ENCODE assay signal across 28 mouse cellular contexts in genomic region chr5:51825584-51826088, GRCm38 (mm10).
A peak's percentile ranks its signal among the peaks of the same experiment; 100 is the strongest.
DNase-seq lines count a peak whose midpoint lies in the region; ATAC-seq and TF ChIP-seq lines count a peak whose summit lies in the region.
"Had no signal": no experiment of that assay in that cellular context is flagged by ENCODE, and none has a peak within 500 bp of the region (broad histone marks: within the 10 kb centered on the region; RNA-seq: fewer than 3 reads in every experiment).

No protein-coding gene starts in this region.

- DNase-seq in heart, adult 11 months = peak; percentile 60
- DNase-seq in heart, adult 2 months = no peak
- peak; percentile 62 for DNase-seq in lung, postnatal 0 days (ENCODE audit: low spot score)
- no peak for DNase-seq in lung, postnatal 4 days
- peak; percentile 23 for DNase-seq in adipocyte (ENCODE audit: low spot score)
- DNase-seq in gonadal fat pad, adult 2 months (ENCODE audit: low read depth) = peak; percentile 19
- DNase-seq in midbrain, postnatal 0 days (ENCODE audit: low spot score) = no peak
- DNase-seq: cerebellum, adult 2 months; cerebellum, postnatal 25 days; gastrocnemius, postnatal 14 days; heart, postnatal 10 days; kidney, adult 18-20 months; kidney, postnatal 25 days; right cerebral cortex, postnatal 25 days; thymus, postnatal 14 days had no signal

- ATAC-seq in lung, postnatal 0 days = peak; percentile 72
- ATAC-seq in midbrain, postnatal 0 days (ENCODE audit: low FRiP score) = no peak
- ATAC-seq in hindbrain, embryonic 12.5 days (ENCODE audit: low FRiP score) = no peak
- ATAC-seq: forebrain, embryonic 13.5 days; midbrain, embryonic 15.5 days had no signal

- no peaks in the 10 kb centered on the region for H3K79me2 ChIP-seq in heart, adult 2 months (replicated peaks; ENCODE audit: control insufficient read depth, insufficient read depth, low read length)

- no peak overlapping the region for H3K9ac ChIP-seq in heart, adult 2 months (ENCODE audit: low read depth, low read length)
- H3K9ac ChIP-seq in lung, postnatal 0 days (replicated peaks; ENCODE audit: low read depth) = no peak overlapping the region
- no peak overlapping the region for H3K9ac ChIP-seq in midbrain, postnatal 0 days (replicated peaks; ENCODE audit: low read length, poor library complexity, severe bottlenecking)
- no peak overlapping the region for H3K9ac ChIP-seq in hindbrain, embryonic 12.5 days
- H3K9ac ChIP-seq: embryonic facial prominence, embryonic 15.5 days; forebrain, embryonic 13.5 days; heart, embryonic 13.5 days; hindbrain, embryonic 15.5 days; kidney, embryonic 15.5 days; limb, embryonic 12.5 days; midbrain, embryonic 15.5 days; stomach, embryonic 15.5 days had no signal

- no peak overlapping the region for H3K4me2 ChIP-seq in lung, postnatal 0 days (replicated peaks; ENCODE audit: low read depth, low read length)
- H3K4me2 ChIP-seq in midbrain, postnatal 0 days (ENCODE audit: low read depth, low read length, poor library complexity, severe bottlenecking) = no peak overlapping the region
- H3K4me2 ChIP-seq in hindbrain, embryonic 12.5 days (replicated peaks) = no peak overlapping the region
- H3K4me2 ChIP-seq: embryonic facial prominence, embryonic 15.5 days; forebrain, embryonic 13.5 days; heart, embryonic 13.5 days; hindbrain, embryonic 15.5 days; kidney, embryonic 15.5 days; limb, embryonic 12.5 days; midbrain, embryonic 15.5 days; stomach, embryonic 15.5 days had no signal

- intact Hi-C loops in heart, adult 2 months (cut with DNase I) = no loop called here

- H3K4me1 ChIP-seq in heart, adult 2 months (ENCODE audit: control insufficient read depth, insufficient read depth, low read length) = no peaks in the 10 kb centered on the region
- H3K4me1 ChIP-seq in lung, postnatal 0 days (ENCODE audit: insufficient read depth, low read depth, low read length) = no peaks in the 10 kb centered on the region
- no peaks in the 10 kb centered on the region for H3K4me1 ChIP-seq in midbrain, postnatal 0 days (ENCODE audit: insufficient read depth, low read length)
- no peaks in the 10 kb centered on the region for H3K4me1 ChIP-seq in hindbrain, embryonic 12.5 days
- H3K4me1 ChIP-seq: embryonic facial prominence, embryonic 15.5 days; heart, embryonic 13.5 days; hindbrain, embryonic 15.5 days; kidney, embryonic 15.5 days; midbrain, embryonic 10.5 days; midbrain, embryonic 15.5 days; stomach, embryonic 15.5 days had no signal

- TF ChIP-seq POLR2A in heart, adult 2 months (IDR thresholded peaks at IDR 0.05; ENCODE audit: insufficient read depth, low read depth, low read length) = no peak

- H3K9me3 ChIP-seq in lung, postnatal 0 days (ENCODE audit: low read length) = no peaks in the 10 kb centered on the region
- H3K9me3 ChIP-seq in midbrain, postnatal 0 days (ENCODE audit: low read length) = no peaks in the 10 kb centered on the region
- H3K9me3 ChIP-seq in hindbrain, embryonic 12.5 days (replicated peaks) = no peaks in the 10 kb centered on the region
- H3K9me3 ChIP-seq: embryonic facial prominence, embryonic 10.5 days; embryonic facial prominence, embryonic 15.5 days; forebrain, embryonic 13.5 days; heart, embryonic 13.5 days; hindbrain, embryonic 15.5 days; kidney, embryonic 15.5 days; limb, embryonic 12.5 days; midbrain, embryonic 10.5 days; midbrain, embryonic 15.5 days; stomach, embryonic 15.5 days had no signal

- H3K27me3 ChIP-seq in heart, adult 2 months (ENCODE audit: control insufficient read depth, insufficient read depth, low read length) = no peaks in the 10 kb centered on the region
- no peaks in the 10 kb centered on the region for H3K27me3 ChIP-seq in lung, postnatal 0 days (replicated peaks; ENCODE audit: insufficient read depth, low read length)
- no peaks in the 10 kb centered on the region for H3K27me3 ChIP-seq in midbrain, postnatal 0 days (ENCODE audit: insufficient read depth, low read length)
- no peaks in the 10 kb centered on the region for H3K27me3 ChIP-seq in hindbrain, embryonic 12.5 days
- H3K27me3 ChIP-seq: CH12.LX; embryonic facial prominence, embryonic 15.5 days; forebrain, embryonic 13.5 days; heart, embryonic 13.5 days; hindbrain, embryonic 15.5 days; kidney, embryonic 15.5 days; limb, embryonic 12.5 days; midbrain, embryonic 15.5 days; stomach, embryonic 15.5 days had no signal

- no peak overlapping the region for H3K27ac ChIP-seq in heart, adult 2 months
- H3K27ac ChIP-seq in lung, postnatal 0 days (ENCODE audit: low read length) = no peak overlapping the region
- no peak overlapping the region for H3K27ac ChIP-seq in midbrain, postnatal 0 days (ENCODE audit: low read depth, low read length)
- no peak overlapping the region for H3K27ac ChIP-seq in hindbrain, embryonic 12.5 days
- H3K27ac ChIP-seq: embryonic facial prominence, embryonic 10.5 days; embryonic facial prominence, embryonic 15.5 days; forebrain, embryonic 13.5 days; heart, embryonic 13.5 days; hindbrain, embryonic 15.5 days; kidney, embryonic 15.5 days; left cerebral cortex, adult 2 months; limb, embryonic 12.5 days; midbrain, embryonic 10.5 days; midbrain, embryonic 15.5 days; stomach, embryonic 15.5 days had no signal

- WGBS in heart, adult 2 months = 64% methylated on average over 3 of the region's 3 CpGs
- 65% methylated on average over 3 of the region's 3 CpGs for WGBS in lung, postnatal 0 days
- WGBS in midbrain, postnatal 0 days = 95% methylated on average over 3 of the region's 3 CpGs
- WGBS in hindbrain, embryonic 12.5 days = 89% methylated on average over 3 of the region's 3 CpGs

- no peaks in the 10 kb centered on the region for H3K36me3 ChIP-seq in heart, adult 2 months (ENCODE audit: control insufficient read depth, insufficient read depth, low read length)
- no peaks in the 10 kb centered on the region for H3K36me3 ChIP-seq in lung, postnatal 0 days (ENCODE audit: insufficient read depth, low read length)
- no peaks in the 10 kb centered on the region for H3K36me3 ChIP-seq in midbrain, postnatal 0 days (ENCODE audit: insufficient read depth, low read length)
- no peaks in the 10 kb centered on the region for H3K36me3 ChIP-seq in hindbrain, embryonic 12.5 days
- H3K36me3 ChIP-seq: embryonic facial prominence, embryonic 10.5 days; embryonic facial prominence, embryonic 15.5 days; heart, embryonic 13.5 days; hindbrain, embryonic 15.5 days; kidney, embryonic 15.5 days; limb, embryonic 12.5 days; midbrain, embryonic 10.5 days; midbrain, embryonic 15.5 days; stomach, embryonic 15.5 days had no signal

- TF ChIP-seq EP300 in heart, adult 2 months (IDR thresholded peaks at IDR 0.05; ENCODE audit: insufficient read depth, low read depth, low read length) = no peak
- TF ChIP-seq EP300 in lung, postnatal 0 days (IDR thresholded peaks at IDR 0.05) = no peak

- H3K4me3 ChIP-seq in heart, adult 2 months = no peak overlapping the region
- H3K4me3 ChIP-seq in lung, postnatal 0 days (ENCODE audit: low read depth, low read length) = no peak overlapping the region
- H3K4me3 ChIP-seq in midbrain, postnatal 0 days (ENCODE audit: low read depth, low read length) = no peak overlapping the region
- H3K4me3 ChIP-seq in hindbrain, embryonic 12.5 days = no peak overlapping the region
- H3K4me3 ChIP-seq: embryonic facial prominence, embryonic 10.5 days; embryonic facial prominence, embryonic 15.5 days; forebrain, embryonic 13.5 days; heart, embryonic 13.5 days; hindbrain, embryonic 15.5 days; kidney, embryonic 15.5 days; left cerebral cortex, adult 2 months; limb, embryonic 12.5 days; midbrain, embryonic 10.5 days; midbrain, embryonic 15.5 days; stomach, embryonic 15.5 days had no signal

- TF ChIP-seq CTCF in heart, adult 2 months (IDR thresholded peaks at IDR 0.05) = no peak
- no peak for TF ChIP-seq CTCF in lung, postnatal 0 days (IDR thresholded peaks at IDR 0.05)
- no peak for TF ChIP-seq CTCF in midbrain, postnatal 0 days (IDR thresholded peaks at IDR 0.05)

Comparison
In these comparisons a context has a peak if more than half of its experiments do, and no peak if none do; other contexts are left out.
1. DNase-seq: peak in heart, adult 11 months (single experiment), lung, postnatal 0 days (single experiment), adipocyte (single experiment) and gonadal fat pad, adult 2 months (single experiment); none in heart, adult 2 months (0 of 2), lung, postnatal 4 days (0 of 2) and midbrain, postnatal 0 days (single experiment).